In genomic region chr2:65126141-65126783, GRCm38 (mm10) we compare ENCODE assay signal across 13 mouse cellular contexts.
DNase-seq lines count a peak whose midpoint lies in the region; ATAC-seq and TF ChIP-seq lines count a peak whose summit lies in the region.
"Had no signal": no experiment of that assay in that cellular context is flagged by ENCODE, and none has a peak within 500 bp of the region (broad histone marks: within the 10 kb centered on the region; RNA-seq: fewer than 3 reads in every experiment).

No protein-coding gene starts in this region.

- no peak; the same call in 1 of the 2 replicates for ATAC-seq in lung, embryonic 14.5 days (ENCODE audit: insufficient read depth)
- ATAC-seq in forebrain, postnatal 0 days: peak; percentile 87
- ATAC-seq: lung, postnatal 0 days had no signal

- no peaks in the 10 kb centered on the region for H3K9me3 ChIP-seq in lung, embryonic 14.5 days (ENCODE audit: low read depth, low read length)
- H3K9me3 ChIP-seq in forebrain, postnatal 0 days (ENCODE audit: low read length): no peaks in the 10 kb centered on the region
- H3K9me3 ChIP-seq: kidney, embryonic 15.5 days; stomach, embryonic 15.5 days had no signal

- H3K4me2 ChIP-seq in lung, embryonic 14.5 days: no peak overlapping the region
- peak overlapping the region; percentile 29; the same call in 1 of the 2 replicates for H3K4me2 ChIP-seq in forebrain, postnatal 0 days (ENCODE audit: low read depth)
- H3K4me2 ChIP-seq: kidney, embryonic 15.5 days; limb, embryonic 13.5 days; stomach, embryonic 15.5 days had no signal

- peak; percentile 33 for DNase-seq in lung, embryonic 14.5 days
- no peak for DNase-seq in lung, postnatal 14 days
- DNase-seq in forebrain, postnatal 0 days: peak; percentile 58
- DNase-seq in layer of hippocampus, adult 18-20 months (ENCODE audit: low spot score in 2 of 2): peak; percentile 19 to 65
- DNase-seq in heart, adult 8-10 months (ENCODE audit: low spot score): no peak
- no peak for DNase-seq in adrenal gland, postnatal 36 days
- DNase-seq: cerebellum, adult 9-11 months; gastrocnemius, postnatal 25 days had no signal

- H3K4me3 ChIP-seq in lung, embryonic 14.5 days (ENCODE audit: low read depth, low read length): no peak overlapping the region
- H3K4me3 ChIP-seq in forebrain, postnatal 0 days (ENCODE audit: low read depth, low read length): no peak overlapping the region
- H3K4me3 ChIP-seq in olfactory bulb, adult 2 months (ENCODE audit: insufficient read depth, low read depth, low read length): no peak overlapping the region
- H3K4me3 ChIP-seq: kidney, embryonic 15.5 days; limb, embryonic 13.5 days; stomach, embryonic 15.5 days had no signal

- no peak overlapping the region for H3K27ac ChIP-seq in lung, embryonic 14.5 days (ENCODE audit: low read depth)
- H3K27ac ChIP-seq in forebrain, postnatal 0 days (ENCODE audit: low read depth, low read length): peak overlapping the region; percentile 47; the same call in 1 of the 2 replicates
- H3K27ac ChIP-seq in olfactory bulb, adult 2 months (ENCODE audit: insufficient read depth, low read depth, low read length): peak overlapping the region; percentile 94
- H3K27ac ChIP-seq: kidney, embryonic 15.5 days; limb, embryonic 13.5 days; stomach, embryonic 15.5 days had no signal

- no peaks in the 10 kb centered on the region for H3K36me3 ChIP-seq in lung, embryonic 14.5 days (ENCODE audit: insufficient read depth)
- H3K36me3 ChIP-seq in forebrain, postnatal 0 days (ENCODE audit: insufficient read depth): no peaks in the 10 kb centered on the region
- H3K36me3 ChIP-seq: limb, embryonic 13.5 days had no signal

- no peak overlapping the region for H3K9ac ChIP-seq in lung, embryonic 14.5 days
- peak overlapping the region; percentile 26; the same call in 1 of the 2 replicates for H3K9ac ChIP-seq in forebrain, postnatal 0 days
- H3K9ac ChIP-seq: kidney, embryonic 15.5 days; limb, embryonic 13.5 days; stomach, embryonic 15.5 days had no signal

- no peaks in the 10 kb centered on the region for H3K4me1 ChIP-seq in lung, embryonic 14.5 days (ENCODE audit: insufficient read depth)
- peaks cover 6% of the 10 kb centered on the region for H3K4me1 ChIP-seq in forebrain, postnatal 0 days (ENCODE audit: insufficient read depth)
- H3K4me1 ChIP-seq in olfactory bulb, adult 2 months (ENCODE audit: control insufficient read depth, insufficient read depth, low read length): peaks cover 3% of the 10 kb centered on the region
- H3K4me1 ChIP-seq: kidney, embryonic 15.5 days; limb, embryonic 13.5 days; stomach, embryonic 15.5 days had no signal

- TF ChIP-seq POLR2A in olfactory bulb, adult 2 months (IDR thresholded peaks at IDR 0.05; ENCODE audit: insufficient read depth, low read depth, low read length): no peak

- no peak for TF ChIP-seq CTCF in lung, embryonic 14.5 days (IDR thresholded peaks at IDR 0.05; ENCODE audit: low read depth)
- no peak for TF ChIP-seq CTCF in forebrain, postnatal 0 days (IDR thresholded peaks at IDR 0.05; ENCODE audit: low read depth)
- TF ChIP-seq CTCF in olfactory bulb, adult 2 months (IDR thresholded peaks at IDR 0.05; ENCODE audit: insufficient read depth, low read depth, low read length): no peak

- 53% methylated on average over 12 of the region's 12 CpGs for WGBS in lung, embryonic 14.5 days
- WGBS in forebrain, postnatal 0 days: 22% methylated on average over 12 of the region's 12 CpGs
- WGBS in olfactory bulb, adult 2 months: 16% methylated on average over 12 of the region's 12 CpGs

- H3K27me3 ChIP-seq in lung, embryonic 14.5 days (ENCODE audit: insufficient read depth, low read length): no peaks in the 10 kb centered on the region
- H3K27me3 ChIP-seq in forebrain, postnatal 0 days (ENCODE audit: insufficient read depth, low read length): no peaks in the 10 kb centered on the region
- H3K27me3 ChIP-seq: kidney, embryonic 15.5 days; limb, embryonic 13.5 days; stomach, embryonic 15.5 days had no signal

Comparison
In these comparisons a context has a peak if more than half of its experiments do, and no peak if none do; other contexts are left out.
1. DNase-seq: peak in lung, embryonic 14.5 days (single experiment), forebrain, postnatal 0 days (single experiment) and layer of hippocampus, adult 18-20 months (2 of 2); none in lung, postnatal 14 days (single experiment), heart, adult 8-10 months (single experiment) and adrenal gland, postnatal 36 days (0 of 2).